Mouse (Mus musculus): ENCODE results near the gene Egfl8.

Egfl8 gene

DNA sequence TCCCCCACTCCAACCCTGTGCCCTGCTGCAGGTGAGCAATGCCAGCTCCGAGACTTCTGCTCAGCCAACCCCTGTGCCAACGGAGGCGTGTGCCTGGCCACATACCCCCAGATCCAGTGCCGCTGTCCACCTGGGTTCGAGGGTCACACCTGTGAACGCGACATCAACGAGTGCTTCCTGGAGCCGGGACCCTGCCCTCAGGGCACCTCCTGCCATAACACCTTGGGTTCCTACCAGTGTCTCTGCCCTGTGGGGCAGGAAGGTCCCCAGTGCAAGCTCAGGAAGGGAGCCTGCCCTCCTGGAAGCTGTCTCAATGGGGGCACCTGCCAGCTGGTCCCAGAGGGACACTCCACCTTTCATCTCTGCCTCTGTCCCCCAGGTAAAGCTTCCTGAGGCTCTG lies 48.5 kb downstream of the Egfl8 start:
- DNase-seq = no peak

DNA sequence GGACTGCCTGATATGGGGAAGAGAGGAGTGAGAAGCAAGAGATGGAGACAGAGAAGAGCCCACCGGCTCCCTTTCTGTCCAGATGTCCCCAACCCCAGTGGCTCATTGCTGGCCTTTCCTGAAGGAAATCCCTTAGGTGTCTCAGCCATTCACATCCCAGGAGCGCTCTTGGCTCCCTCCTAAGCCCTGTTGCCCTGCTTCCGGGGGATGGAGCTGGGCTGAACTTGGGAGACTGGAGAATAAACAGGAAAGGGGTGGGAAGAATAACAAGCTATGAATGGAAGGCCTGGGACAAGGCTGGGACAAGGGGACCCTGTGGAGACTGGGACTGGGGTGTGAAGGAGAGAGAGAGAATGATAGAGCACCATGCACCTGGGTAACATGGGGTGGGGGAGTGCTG lies 51.0 kb downstream of the Egfl8 start:
- peak; percentile 61 for DNase-seq

DNA sequence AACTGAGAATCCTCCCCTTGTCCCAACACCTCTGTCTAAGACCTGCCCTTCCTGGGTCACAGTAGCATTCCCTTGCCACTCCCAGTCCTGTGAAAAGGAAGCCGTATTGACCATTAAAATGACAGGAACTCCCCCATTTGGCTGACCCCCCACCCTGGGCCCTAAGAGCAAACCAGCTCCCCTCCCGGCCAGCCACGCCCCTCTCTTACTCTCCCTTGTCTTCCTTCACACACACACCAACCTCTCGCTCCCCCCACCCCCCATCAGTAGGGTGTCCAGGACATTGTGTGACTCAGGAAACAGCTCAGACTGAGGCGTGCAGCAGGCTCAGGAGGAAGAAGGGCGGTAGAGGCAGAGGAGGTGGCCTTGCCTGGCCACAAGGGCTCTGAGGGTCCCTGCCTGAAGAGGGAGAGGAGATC lies 51.8 kb downstream of the Egfl8 start, which contains the start of gene Notch4:
Notch4 (plus strand) TSS at position 266 of the 419 bp plus-strand sequence.
- peak; percentile 59 for DNase-seq

DNA sequence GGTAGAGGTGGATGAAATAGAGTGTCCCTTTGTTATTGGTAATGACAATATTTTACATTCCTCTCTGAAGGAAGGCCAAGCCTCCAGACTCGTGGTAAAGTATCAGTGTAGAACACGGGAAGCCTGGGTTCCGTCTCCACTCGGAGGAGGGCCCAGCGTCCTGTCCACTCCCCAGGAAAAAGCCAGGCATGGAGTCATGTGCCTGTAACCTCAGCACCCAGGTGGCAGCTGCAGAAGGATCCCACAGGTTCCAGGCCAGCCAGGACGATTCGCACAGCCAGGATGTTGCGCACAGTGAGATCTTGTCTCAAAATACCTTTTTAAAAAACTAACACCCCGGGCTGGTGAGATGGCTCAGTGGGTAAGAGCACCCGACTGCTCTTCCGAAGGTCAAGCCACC lies 52.4 kb downstream of the Egfl8 start:
- no peak for DNase-seq

Data from kidney, adult 9 months (tissue).